Mouse (Mus musculus) liver, embryonic 14.5 days (tissue): ENCODE measurements around the gene Fam186b. TPM values are rescaled to one million over a fixed set of nuclear protein-coding genes. Genes with fewer than 3 reads are reported as not detected.
A peak's percentile ranks its signal among the peaks of the same experiment; 100 is the strongest.

ENCODE experiments used
- ATAC-seq: fragments of 200-750 bp; cut with Nextera tagmentation; 2 replicates; pipeline ENCODE4 v1.8.0; 2017; ENCODE audit warnings: moderate number of reproducible peaks, mild to moderate bottlenecking, moderate library complexity; ENCODE audit not compliant: insufficient read depth
- DNase-seq, 3 experiments: peaks; one replicate each; pipeline ENCODE4 v3.0.0-alpha.2; 2012 to 2013; ENCODE audit warnings: low read depth in 3 of 3, low spot score in 3 of 3
- H3K27ac ChIP-seq: fragments of 300-500 bp; sonication (generic); 2 replicates; pipeline ENCODE4 v1.5.1; 2014; ENCODE audit warnings: moderate library complexity, mild to moderate bottlenecking, control low read depth, inconsistent platforms
- H3K27me3 ChIP-seq: fragments of 300-500 bp; sonication (generic); 2 replicates; pipeline ENCODE4 v1.6.1; 2014; ENCODE audit warnings: mild to moderate bottlenecking, low read length, moderate library complexity; ENCODE audit not compliant: control insufficient read depth, insufficient read depth
- H3K36me3 ChIP-seq: fragments of 300-500 bp; sonication (generic); replicated peaks from 2 replicates; pipeline ENCODE4 v1.6.1; 2014; ENCODE audit warnings: low read depth; ENCODE audit not compliant: control insufficient read depth, insufficient read depth
- H3K4me1 ChIP-seq, 2 experiments: fragments of 200-500 bp in 1 of 2; fragments of 300-500 bp in 1 of 2; sonication (generic) in 1 of 2; replicated peaks; 2 replicates each; pipeline ENCODE4 v1.6.1; 2012 to 2014; ENCODE audit warnings: antibody characterized with exemption in 1 of 2, inconsistent platforms in 1 of 2, low read length in 1 of 2; ENCODE audit not compliant: control insufficient read depth in 2 of 2, insufficient read depth in 2 of 2
- H3K4me2 ChIP-seq: fragments of 300-500 bp; sonication (generic); 2 replicates; pipeline ENCODE4 v1.6.1; 2014; ENCODE audit warnings: low read depth, mild to moderate bottlenecking, control low read depth, moderate library complexity
- H3K4me3 ChIP-seq, 2 experiments: fragments of 200-500 bp in 1 of 2; fragments of 300-500 bp in 1 of 2; sonication (generic) in 1 of 2; 2 replicates each; pipeline ENCODE4 v1.5.1; 2012 to 2014; ENCODE audit warnings: low read depth in 2 of 2, low read length in 2 of 2, mild to moderate bottlenecking in 2 of 2, control low read depth in 1 of 2, inconsistent platforms in 1 of 2, moderate library complexity in 1 of 2; ENCODE audit not compliant: insufficient read depth in 1 of 2
- H3K9ac ChIP-seq: fragments of 300-500 bp; sonication (generic); replicated peaks from 2 replicates; pipeline ENCODE4 v1.6.1; 2014; ENCODE audit warnings: mild to moderate bottlenecking, control low read depth, moderate library complexity
- H3K9me3 ChIP-seq: fragments of 300-500 bp; sonication (generic); 2 replicates; pipeline ENCODE4 v1.6.1; 2016; ENCODE audit warnings: low read length, mixed read lengths; ENCODE audit not compliant: control insufficient read depth
- CTCF ChIP-seq: IDR thresholded peaks from 2 replicates; pipeline ENCODE4 v1.5.1; 2016; ENCODE audit warnings: antibody characterized with exemption, low read depth, control low read depth
- EP300 ChIP-seq: IDR thresholded peaks from 2 replicates; pipeline ENCODE4 v1.6.1; 2016; ENCODE audit warnings: antibody characterized with exemption, low read depth
- WGBS: fragments of 180-500 bp; shearing (Covaris S2); extraction: QIAGEN DNeasy Blood & Tissue Kit; methylation state at CpG from one replicate; pipeline ENCODE4 v1.1.7; 2014; ENCODE audit not compliant: insufficient replicate concordance; 5-methylcytosine and 5-hydroxymethylcytosine counted together
- polyA plus RNA-seq, 2 experiments: library from polyadenylated mRNA; depleted of rRNA in 1 of 2; stranded (reverse) in 1 of 2; unstranded in 1 of 2; fragments of >200 nt; fragmentation: Nextera tagmentation in 1 of 2; extraction: Ambion mirVana in 1 of 2; gene quantifications; 2 replicates each; pipeline versions ENCODE4 v1.2.1 to v1.2.3; 2012 to 2014

The Fam186b gene
- polyA plus RNA-seq (2012; rRNA removed) (0.01 TPM in 2 replicates), polyA plus RNA-seq (2014; fragmentation: Nextera tagmentation; extraction: Ambion mirVana) (0.21 TPM in 1 of 2 replicates, not detected in the other)

DNA sequence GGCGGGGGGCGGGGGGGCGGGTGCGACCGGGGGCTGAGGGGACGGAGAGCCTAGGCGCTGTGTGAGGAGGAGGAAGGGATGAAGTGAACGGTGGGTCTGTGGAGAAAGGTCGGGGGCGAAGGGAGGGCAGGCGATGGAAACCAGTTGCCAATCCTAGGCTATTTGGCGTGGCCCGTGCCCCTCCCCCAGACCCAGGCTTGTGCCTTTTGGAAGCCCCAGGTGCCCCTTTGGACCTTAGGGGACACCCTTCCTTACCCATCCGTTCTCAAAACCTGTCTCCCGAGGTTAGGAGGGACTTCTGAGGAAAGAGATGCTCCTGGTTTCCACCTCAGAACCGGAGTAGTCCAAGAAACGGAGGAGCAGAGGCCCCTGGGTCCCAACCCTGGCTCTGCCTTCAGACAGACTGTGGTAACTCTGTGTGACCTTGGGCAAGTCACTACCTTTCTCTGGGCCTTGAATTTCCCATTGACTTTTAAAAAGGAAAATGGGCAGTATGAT is at the start of gene Fam186b:
Gene Fam186b (minus strand): TSS at position 405 of the 498 bp plus-strand sequence.
- H3K9ac ChIP-seq, result peak within 1 kb of the TSS; percentile 53
- peak within 1 kb of the TSS; percentile 76 to 77 for H3K4me3 ChIP-seq
- TF ChIP-seq CTCF (no peak), EP300 (no peak)
- 2% methylated on average over 14 of the region's 17 CpGs for WGBS
- H3K36me3 ChIP-seq, result no peaks in the 10 kb centered on the region
- H3K27me3 ChIP-seq, result no peaks in the 10 kb centered on the region
- no peak within 1 kb of the TSS for H3K27ac ChIP-seq
- H3K4me1 ChIP-seq, result peaks cover 0 to 10% of the 10 kb centered on the region in 2 experiments; a peak in 3 of 4 replicates
- DNase-seq (no peak), ATAC-seq (no peak)
- H3K9me3 ChIP-seq, result no peaks in the 10 kb centered on the region
- H3K4me2 ChIP-seq, result peak within 1 kb of the TSS; percentile 84

DNA sequence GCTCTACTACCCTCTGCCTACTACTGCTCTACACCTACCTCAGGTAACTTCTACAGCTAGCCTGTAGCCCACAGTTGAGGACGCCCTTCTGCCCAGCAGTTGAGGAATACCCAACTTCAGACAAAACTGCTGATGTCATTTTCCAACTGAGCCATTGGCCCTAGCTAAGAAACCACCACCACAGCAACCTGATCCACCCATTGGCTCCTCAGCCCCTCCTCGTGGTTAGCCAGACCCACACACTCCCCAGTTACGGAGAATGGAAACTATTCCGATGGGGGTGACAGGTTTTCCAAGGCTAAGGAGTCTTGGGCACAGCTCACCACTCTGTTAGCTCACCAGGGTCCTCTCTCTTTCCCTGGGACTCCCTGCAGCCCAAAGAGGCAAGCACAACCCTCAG is 49.3 kb upstream of the Fam186b start:
- Histone ChIP-seq H3K36me3 (no peaks in the 10 kb centered on the region), H3K4me1 (peaks cover 0 to 14% of the 10 kb centered on the region in 2 experiments; a peak in 2 of 4 replicates), H3K27ac (no peak overlapping the region), H3K9me3 (no peaks in the 10 kb centered on the region), H3K4me3 (no peak overlapping the region), H3K4me2 (no peak overlapping the region), H3K9ac (no peak overlapping the region), H3K27me3 (no peaks in the 10 kb centered on the region)
- 35% methylated on average over 4 of the region's 4 CpGs for WGBS
- no peak for ATAC-seq
- no peak for DNase-seq
- TF ChIP-seq EP300 (no peak), CTCF (no peak)

DNA sequence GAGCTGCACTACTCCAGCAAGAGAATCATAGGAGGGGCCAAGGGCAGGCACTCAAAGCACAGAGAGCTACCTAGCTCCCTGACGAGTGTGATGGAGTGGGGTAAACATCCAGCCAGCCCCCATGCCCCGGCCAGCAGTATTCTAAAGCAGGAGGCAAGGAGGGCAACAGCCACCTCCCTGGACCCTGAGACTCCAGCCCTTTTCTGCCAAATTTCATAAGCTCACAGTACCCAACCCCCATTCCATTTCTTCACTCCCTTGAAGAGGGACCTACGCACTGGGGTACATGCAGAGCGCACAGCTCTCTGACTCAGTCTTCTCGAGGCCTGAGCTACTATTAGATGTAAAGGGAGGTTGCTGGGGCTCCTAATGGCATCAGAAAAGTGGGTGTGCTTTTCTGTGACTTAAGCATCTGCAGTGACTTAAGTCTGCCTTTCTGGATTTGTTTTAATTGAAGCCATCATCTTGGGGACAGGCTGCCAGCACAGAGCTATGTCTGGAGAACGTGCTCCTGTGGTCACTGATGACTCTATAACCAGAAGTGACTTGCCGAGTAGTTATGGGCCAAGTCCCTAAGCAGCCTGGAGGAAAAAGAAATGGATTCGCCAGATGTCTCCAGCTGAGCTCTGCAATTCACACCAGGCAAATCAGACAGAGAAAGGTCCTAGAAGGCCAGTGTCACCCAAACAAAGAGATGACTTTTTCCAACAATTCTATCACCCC is 48.6 kb upstream of the Fam186b start:
- WGBS, result 55% methylated on average over 8 of the region's 8 CpGs
- Histone ChIP-seq H3K27ac (no peak overlapping the region), H3K4me1 (peaks cover 0 to 17% of the 10 kb centered on the region in 2 experiments; a peak in 2 of 4 replicates), H3K4me2 (no peak overlapping the region), H3K9me3 (no peaks in the 10 kb centered on the region), H3K27me3 (no peaks in the 10 kb centered on the region), H3K4me3 (no peak overlapping the region), H3K36me3 (no peaks in the 10 kb centered on the region), H3K9ac (no peak overlapping the region)
- ATAC-seq (no peak), DNase-seq (no peak)
- TF ChIP-seq CTCF (no peak), EP300 (no peak)

DNA sequence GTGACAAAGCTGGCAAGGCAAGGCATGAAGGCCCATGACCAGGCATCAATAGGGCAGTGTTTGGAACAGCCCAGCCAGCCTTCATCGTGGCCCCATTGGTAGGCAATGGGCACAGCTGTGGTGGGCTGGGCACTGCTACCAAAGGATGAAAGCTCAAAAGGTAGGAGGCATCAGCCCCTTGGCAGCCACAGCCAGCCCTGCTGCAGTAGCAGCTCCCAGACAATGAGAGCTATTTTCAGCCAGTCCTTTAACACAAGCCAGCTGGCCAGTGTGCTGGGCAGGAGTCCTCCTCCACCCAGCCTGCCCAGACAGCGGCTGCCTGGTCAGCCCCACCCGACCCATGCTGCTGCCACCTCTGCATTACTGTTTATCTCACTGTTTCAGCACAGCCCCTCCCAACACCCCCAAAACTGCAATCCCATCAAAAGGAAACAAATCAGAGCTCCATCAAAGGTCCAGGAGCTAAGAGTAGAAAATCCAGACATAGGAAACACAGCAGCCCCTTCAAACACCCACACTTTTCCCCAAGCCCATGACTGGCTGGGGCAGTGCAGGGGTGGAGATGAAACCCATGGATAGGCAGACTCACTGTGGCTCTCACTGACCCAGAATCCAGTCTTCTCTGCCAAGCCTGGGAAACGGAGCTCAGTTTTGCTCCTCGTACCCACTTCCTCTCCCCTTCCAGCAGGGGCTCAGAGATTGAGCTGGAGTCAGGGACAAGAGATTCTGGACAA is 47.9 kb upstream of the Fam186b start:
- 37% methylated on average over 5 of the region's 5 CpGs for WGBS
- TF ChIP-seq CTCF (no peak), EP300 (no peak)
- Histone ChIP-seq H3K9me3 (no peaks in the 10 kb centered on the region), H3K4me3 (no peak overlapping the region), H3K27me3 (no peaks in the 10 kb centered on the region), H3K9ac (no peak overlapping the region), H3K4me2 (no peak overlapping the region), H3K4me1 (peaks cover 0 to 18% of the 10 kb centered on the region in 2 experiments; a peak in 2 of 4 replicates), H3K27ac (no peak overlapping the region), H3K36me3 (no peaks in the 10 kb centered on the region)
- DNase-seq (no peak), ATAC-seq (no peak)
